Mouse (Mus musculus) retina, embryonic 14.5 days (tissue): ENCODE measurements around the gene Tob2.

Experiments
- DNase-seq: peaks from one replicate; pipeline ENCODE4 v3.0.0-alpha.2; 2015; ENCODE audit warnings: low spot score

Gene Tob2

DNA sequence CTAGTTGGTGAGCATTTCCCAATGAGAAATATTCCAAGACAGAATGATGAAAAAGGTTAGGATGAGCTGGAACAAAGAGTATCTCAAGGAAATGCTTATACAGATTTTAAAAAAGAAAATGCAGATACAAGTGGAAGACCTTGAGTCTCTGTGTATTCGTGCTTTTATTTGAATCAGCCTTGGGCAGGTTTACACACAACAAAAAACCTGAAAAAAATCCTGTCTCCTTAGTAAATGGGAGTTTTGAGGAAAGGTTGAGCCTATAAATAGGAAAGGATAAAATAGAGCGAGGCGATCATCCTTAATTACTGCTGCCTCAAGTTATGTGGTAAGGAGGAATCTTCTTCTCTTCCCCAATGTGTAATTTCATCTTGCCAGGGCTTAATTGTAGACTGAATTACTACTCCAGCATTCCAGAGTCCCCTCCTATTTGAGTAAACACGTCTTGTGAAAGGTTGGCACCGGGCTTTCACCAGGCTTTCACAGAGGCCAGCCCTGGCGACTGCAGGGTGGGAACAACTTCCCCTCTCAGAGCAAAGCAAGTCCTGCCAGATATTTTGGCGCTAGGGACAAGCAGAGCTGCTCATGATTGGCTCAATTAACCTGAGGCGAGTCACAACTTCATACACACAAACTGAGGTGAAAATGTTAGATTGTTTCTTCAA is 2.0 kb upstream of the Tob2 start:
- DNase-seq, result no peak

- peak; percentile 89 for DNase-seq
Measured at GRCm38 (mm10) chr15:81859330-81860255, 997 bp upstream of the Tob2 start.

- peak; percentile 92 for DNase-seq
Measured at GRCm38 (mm10) chr15:81858138-81858516, 469 bp downstream of the Tob2 start.

DNA sequence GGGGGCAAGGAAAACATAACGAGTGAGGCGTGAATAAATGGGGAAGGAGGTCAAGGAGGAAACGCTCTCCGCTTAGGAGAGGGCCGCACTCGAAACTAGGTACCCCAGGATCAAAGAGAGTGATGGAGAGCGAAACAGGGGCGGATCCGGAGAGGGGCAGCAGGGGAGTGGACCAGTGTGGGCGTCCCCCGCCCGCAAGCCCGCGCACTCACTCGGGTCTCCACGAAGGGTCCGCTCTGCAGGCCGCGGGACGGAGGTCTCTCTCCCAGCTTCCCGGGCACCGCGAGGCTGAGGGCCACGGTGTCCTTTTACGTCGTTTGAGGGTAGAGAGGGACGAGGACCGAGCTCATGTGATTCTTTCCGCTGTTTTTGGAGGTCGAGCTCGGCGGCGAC is 876 bp downstream of the Tob2 start:
- peak; percentile 57 for DNase-seq

DNA sequence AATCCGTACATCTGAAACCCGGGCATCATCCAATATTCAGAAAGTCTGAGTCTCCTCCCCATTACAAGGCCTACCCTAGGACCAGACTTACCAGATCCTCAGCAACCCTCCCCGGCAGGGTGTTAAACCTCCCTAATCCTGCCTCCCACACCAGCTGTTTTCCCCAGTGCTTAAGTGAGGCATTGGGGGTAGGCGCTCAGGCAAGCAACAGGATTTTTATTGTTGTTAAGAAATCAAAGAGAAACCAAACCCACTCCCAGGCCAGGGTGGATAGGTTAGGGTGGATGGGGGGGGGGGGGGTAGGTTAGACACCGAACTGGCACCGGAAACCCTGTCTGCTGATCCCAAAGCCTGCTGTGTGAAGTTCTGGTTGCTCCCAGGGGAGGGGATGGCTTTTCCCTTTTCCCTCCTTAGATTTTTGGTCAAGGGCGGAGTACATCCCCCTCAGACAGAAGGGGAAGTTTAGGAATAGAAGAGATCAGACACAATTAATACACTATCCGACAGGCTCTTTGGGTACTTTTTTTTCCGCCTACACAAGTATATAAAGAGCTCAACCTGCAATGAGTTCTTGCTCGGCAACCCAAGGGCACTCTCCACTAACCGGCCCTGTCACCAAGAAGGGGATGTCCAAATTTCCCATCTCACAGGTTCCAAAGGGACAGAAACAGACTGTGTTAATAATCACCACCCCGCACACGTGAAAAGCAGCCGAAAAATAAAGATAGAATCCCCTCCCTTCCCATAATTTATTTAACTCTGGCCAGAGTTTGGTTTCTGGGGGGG is 1.5 kb downstream of the Tob2 start:
- peak; percentile 32 for DNase-seq

DNA sequence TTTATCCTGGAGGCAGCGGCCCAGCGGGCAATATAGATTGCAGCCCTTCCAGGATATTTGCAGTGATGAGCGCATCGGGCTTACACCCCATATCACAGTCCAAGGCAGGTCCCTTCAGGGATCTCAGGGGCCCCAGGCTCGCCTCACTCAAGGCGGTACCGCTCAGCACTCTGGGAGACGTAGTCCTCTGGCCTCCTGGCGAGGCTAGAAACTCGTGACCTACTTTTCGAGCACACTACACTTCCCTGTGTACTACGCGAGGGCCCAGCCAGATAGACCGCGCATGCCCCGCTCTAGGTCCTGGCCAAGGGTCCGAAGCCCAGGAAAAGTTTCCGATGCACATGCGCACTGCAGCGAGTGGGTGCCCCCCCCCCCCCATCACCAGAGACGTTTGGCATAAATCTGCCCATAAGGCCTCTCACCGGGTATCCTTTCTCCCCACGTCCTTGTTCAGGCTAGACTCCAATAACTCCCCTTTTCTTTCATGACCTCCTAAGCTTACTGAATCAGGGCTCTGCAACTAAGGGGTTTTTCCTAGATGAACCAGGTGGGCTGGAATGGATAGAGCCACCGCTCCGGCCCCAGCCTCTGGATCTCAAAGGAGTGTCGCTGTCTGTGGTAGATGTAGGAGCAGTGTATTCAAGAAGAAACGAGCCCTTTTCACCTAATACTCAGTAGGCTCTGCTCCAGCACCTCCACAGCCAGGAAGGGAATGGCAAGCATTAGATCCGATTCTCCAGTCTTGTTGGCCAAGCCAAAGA is 2.4 kb downstream of the Tob2 start:
- peak; percentile 94 for DNase-seq

DNA sequence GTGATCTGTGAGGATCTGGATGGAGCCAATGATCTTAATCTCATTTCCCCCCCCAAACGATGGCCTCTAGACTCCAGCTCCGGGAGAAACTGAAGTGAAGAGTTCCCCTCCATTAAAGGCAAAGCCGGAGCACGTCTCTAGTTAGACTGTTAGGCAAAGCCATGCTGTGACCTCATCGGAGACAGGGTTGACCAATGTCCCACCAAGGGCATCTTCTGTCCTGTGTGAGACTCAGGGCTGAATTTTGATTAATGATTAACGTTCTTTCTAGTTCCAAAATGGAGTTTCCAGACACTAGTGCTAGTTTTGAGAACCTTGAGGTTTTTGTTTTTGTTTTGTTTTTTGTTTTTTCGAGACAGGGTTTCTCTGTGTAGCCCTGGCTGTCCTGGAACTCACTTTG is 5.5 kb downstream of the Tob2 start:
- no peak for DNase-seq

DNA sequence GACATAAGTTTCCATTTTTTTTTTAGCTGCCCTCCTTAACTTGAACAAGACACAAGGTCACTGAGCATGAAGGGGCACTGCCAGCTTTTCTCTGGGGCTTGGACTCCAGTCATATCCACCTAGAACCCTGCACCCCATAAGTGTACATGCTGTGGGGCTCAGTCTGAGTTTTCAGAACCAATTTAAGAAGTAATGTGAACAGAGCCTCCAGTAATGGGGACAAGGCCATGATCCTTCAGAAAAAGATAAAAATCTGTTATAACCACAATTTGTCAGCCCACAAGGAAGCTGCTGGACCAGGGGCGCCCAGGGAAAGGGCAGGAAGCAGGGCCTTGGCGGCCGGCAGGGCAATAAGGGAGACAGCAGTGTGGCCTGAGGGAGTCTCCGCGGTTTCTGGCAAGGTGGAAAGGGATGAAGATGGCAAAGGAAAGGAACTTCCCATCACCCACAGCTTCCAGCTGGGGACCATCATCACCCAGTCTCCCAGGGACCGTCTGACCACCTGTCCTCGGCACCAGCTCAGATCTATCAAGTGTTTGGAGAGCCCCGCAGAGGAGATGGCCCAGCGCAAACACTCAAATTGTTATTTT is 6.1 kb downstream of the Tob2 start:
- DNase-seq, result no peak

DNA sequence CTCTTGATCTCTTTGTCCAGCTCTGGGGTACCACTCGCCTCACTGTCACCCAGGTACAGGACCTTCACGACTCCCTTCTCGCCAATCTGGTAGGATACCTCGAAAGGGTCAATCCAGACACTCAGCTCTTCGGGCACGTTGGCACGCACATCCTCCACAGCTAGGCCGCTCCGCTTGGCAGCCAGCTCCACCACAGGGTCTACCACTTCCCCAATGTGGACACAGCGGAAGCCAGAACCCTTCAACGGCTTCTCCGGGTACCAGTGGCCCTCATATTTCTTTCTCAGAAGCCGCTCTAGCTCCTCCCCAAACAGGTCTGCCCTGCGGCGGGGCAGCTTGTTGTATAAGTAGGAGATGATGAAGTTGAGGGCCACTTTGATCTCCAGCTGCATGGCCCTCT is 7.2 kb downstream of the Tob2 start:
- DNase-seq, result no peak

- no peak for DNase-seq
Measured at GRCm38 (mm10) chr15:81850718-81851117, 7.9 kb downstream of the Tob2 start.

DNA sequence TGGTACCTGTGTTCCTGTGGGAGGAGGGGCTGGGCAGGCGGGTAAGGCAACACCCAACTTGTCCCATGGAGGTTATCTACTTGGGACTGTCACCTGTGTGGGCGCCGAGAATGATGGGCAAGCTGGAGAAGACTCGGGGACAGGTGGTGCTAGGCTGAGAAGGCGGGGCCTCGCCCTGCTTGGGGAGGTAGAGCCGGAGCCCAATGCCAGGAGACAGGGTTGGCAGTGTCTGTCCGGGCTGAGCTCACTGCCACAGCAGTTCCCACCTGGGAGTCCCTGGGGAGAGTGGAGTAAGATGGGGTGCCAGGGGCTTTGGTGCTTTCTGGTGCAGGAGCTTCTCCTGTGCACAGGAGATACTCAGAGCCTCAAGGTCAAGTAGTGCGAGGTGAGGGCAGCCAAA is 9.5 kb downstream of the Tob2 start:
- DNase-seq, result no peak

GRCm38 (mm10) chr15:81848301-81848700 is 10.3 kb downstream of the Tob2 start:
- DNase-seq, result peak; percentile 77

GRCm38 (mm10) chr15:81847861-81848260 is 10.7 kb downstream of the Tob2 start:
- no peak for DNase-seq

- no peak for DNase-seq
Measured at GRCm38 (mm10) chr15:81847161-81847560, 11.4 kb downstream of the Tob2 start.

DNA sequence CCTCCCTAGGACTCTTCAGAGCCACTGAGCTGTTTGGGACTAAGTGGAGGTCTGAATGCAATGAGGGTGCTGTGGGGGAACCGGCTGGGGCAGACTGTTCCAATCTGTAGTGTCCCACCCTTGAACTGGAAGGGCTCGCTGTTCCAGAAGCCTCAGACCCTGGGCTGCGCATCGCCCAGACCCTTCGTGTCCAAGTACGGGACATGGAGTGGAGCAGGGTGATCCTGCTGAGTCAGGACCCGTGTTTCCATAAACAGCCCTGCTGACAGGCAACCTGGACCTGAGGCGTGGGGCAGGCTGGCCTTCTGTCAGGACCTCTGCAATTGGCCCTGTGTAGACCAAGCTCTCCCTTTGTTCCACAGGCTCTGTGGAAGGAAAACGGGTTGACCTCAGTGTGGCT is 11.8 kb downstream of the Tob2 start:
- no peak for DNase-seq

DNA sequence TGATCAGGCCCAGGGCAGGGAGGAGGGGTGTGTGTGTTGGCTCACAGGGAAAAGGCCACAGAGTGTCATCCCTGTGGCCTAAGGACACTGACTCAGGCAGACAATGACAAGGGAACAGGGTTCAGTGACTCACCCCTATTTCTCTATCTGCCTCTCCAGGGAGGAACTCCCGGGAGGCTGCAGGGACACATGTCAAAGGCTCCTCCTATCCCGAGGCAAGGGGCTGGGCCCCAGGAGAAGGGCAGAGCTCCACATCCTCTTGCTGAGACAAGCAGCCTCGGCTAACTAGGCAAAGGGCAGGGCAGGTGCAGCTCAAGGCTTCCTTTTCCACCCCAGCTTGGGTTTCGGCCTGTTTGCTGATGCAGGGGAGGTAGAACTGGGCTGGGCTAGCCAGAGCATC is 12.9 kb downstream of the Tob2 start:
- DNase-seq, result no peak

DNA sequence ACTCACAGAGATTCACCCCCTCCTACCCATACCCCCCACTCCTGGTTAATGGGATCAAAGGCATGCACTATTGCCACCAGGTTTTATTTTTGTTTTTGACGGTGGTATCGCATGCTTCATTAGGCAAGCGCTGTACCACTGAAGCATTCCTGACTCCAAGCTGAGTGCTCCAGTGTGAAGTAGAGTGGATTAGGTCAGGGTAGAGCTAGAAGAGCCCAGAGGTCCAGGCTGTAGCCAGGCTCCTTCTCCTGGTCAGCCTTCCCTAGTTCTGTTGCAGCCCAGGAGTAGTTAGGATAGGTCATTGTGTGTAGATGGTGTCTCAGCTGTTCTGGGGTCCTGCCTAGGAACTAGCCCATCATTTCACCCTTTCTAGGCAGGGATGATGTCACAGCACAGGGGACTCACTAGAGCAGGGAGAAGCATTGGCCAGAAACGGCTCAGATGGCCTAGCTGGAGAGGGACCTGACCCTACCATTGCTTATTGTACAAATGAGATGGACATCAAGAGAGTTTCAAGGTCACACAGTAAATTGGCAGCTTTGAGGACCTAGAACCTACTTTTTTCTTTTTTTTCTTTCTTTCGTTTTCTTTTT is 13.5 kb downstream of the Tob2 start:
- no peak for DNase-seq

DNA sequence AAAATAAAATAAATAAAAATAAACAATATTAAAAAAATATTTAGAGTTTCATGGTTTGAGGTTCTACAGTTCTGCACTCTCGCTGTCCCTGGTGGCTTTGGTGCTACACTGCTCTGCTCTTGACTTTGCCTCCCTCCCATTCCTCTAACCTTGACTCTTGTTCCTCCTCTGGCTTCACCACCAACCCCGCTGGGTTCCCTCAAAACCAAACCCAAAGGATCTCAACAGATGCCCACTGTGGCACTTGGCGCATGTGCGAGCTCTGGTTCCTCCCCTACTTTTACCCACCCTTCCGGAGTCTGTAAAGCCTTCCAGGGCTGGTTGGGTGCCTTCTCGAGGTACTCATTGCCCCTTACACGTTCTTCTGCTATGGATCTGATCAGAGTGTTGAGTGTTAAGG is 16.3 kb downstream of the Tob2 start:
- DNase-seq, result no peak

- no peak for DNase-seq
Measured at GRCm38 (mm10) chr15:81840306-81840705, 18.3 kb downstream of the Tob2 start.

- DNase-seq, result no peak
Measured at GRCm38 (mm10) chr15:81839634-81840033, 19.0 kb downstream of the Tob2 start.

DNA sequence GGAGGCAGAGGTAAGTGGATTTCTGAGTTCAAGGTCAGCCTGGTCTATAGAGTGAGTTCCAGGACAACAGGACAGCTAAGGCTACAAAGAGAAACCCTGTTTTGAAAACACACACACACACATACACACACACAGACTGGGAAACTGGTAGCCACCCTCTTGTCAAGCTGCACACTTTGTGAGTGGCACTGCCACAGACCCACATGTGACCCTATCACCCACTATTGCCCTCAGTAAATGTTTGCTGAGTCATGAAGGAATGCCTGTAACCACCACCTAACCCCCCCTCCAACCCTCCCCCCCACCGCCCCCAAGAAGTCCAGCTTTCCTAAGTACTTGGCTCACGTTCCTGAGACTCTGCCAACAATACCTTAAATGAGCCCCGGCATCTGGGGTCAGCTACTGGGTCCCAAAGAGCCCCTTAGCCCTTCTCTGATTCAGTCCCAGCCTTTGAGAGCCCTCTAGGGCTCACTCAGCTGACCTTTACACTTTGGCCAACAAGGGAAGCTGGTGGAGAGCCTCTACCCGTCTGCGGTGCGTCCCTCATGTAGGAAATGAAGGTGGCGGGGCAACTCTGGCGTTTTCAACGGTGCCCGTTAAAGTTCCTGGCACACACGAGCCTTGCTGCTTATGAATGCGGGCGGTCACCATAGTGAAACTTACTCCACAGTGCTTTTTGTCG is 19.9 kb downstream of the Tob2 start:
- no peak for DNase-seq
